Mouse (Mus musculus) ES-E14 (cell line): Measurements from ENCODE around the gene Bmp6.

ENCODE experiments used
- CHD2 ChIP-seq: IDR thresholded peaks from 2 replicates; pipeline ENCODE4 v1.6.1; 2014; ENCODE audit warnings: mild to moderate bottlenecking, low read depth, low read length, inconsistent platforms
- MAFK ChIP-seq: IDR thresholded peaks from 2 replicates; pipeline ENCODE4 v1.6.1; 2014; ENCODE audit warnings: mild to moderate bottlenecking, low read depth, low read length, inconsistent platforms; ENCODE audit not compliant: insufficient read depth
- ZNF384 ChIP-seq: IDR thresholded peaks from 2 replicates; pipeline ENCODE4 v1.6.1; 2012; ENCODE audit warnings: low read depth, low read length, inconsistent platforms

GRCm38 (mm10) chr13:38345431-38345820 is 519 bp downstream of the Bmp6 start:
- TF ChIP-seq ZNF384 (no peak), CHD2 (no peak), MAFK (no peak)
